Mouse (Mus musculus) small intestine, adult 2 months (tissue): ENCODE measurements around the gene Cisd3.
"Not testable (repeated sequence)": the region's sequence is repeated elsewhere in the genome, so short reads cannot be mapped to it uniquely, and the experiment has no call there.

Experiments used
- CTCF ChIP-seq: fragments of 200-500 bp; IDR thresholded peaks from 2 replicates; pipeline ENCODE4 v1.5.1; 2012; ENCODE audit warnings: low read depth, mild to moderate bottlenecking, control low read depth, inconsistent platforms, low read length, moderate library complexity, mixed read lengths; ENCODE audit not compliant: insufficient replicate concordance, insufficient read length; ENCODE audit errors: extremely low read depth
- POLR2A ChIP-seq: fragments of 200-500 bp; IDR thresholded peaks from 2 replicates; pipeline ENCODE4 v1.6.1; 2012; ENCODE audit warnings: low read depth, mild to moderate bottlenecking, control low read depth, inconsistent platforms, low read length, moderate library complexity

DNA sequence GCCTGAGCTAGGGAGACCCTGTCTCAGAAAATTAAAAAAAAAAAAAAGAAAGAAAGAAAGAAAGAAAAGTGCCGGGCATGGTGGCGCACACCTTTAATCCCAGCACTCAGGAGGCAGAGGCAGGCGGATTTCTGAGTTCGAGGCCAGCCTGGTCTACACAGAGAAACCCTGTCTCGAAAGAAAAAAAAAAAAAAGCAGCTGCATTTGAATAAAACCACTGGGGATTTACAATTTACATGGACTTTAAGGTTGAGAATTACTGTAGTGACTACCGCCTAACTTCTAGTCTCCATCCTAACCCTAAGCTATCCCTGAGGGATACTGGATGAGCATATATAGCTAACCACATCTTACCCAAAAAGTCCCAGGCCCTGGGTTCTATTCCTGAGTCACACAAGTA is 27.7 kb upstream of the Cisd3 start:
- TF ChIP-seq POLR2A, CTCF: not testable (repeated sequence)
